Mouse (Mus musculus) yolk sac, embryonic 10.5 days (tissue): ENCODE measurements at regions not wholly inside any gene's neighbourhood (a gene's known extent, or its start where the extent isn't known, plus 50 kb on each side); places are given as distances from the start of the nearest gene placed in this dataset.

Experiments used
- DNase-seq: peaks from one replicate; pipeline ENCODE4 v3.0.0-alpha.2; 2017; ENCODE audit warnings: low spot score

DNA sequence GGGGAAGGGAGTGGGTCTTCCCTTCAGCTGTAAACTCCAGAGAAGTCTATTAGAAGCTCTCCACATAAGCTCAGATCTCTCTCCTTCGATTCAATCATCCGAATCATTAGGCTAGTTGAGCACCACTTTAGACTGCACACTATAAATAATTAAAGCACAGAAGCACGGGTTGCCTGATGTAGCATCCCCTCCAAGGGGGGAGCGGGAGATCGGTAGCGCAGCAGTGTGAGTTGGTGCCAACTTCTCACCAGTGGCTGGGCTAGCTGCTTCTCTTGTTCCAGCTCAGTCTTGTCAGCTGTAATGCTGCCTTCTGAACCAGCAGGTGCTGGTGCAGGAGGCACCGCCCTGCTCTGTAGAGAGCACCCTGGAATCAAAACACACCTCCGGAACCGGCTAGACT lies 78.6 kb downstream of the A830031A19Rik start:
- DNase-seq = no peak

DNA sequence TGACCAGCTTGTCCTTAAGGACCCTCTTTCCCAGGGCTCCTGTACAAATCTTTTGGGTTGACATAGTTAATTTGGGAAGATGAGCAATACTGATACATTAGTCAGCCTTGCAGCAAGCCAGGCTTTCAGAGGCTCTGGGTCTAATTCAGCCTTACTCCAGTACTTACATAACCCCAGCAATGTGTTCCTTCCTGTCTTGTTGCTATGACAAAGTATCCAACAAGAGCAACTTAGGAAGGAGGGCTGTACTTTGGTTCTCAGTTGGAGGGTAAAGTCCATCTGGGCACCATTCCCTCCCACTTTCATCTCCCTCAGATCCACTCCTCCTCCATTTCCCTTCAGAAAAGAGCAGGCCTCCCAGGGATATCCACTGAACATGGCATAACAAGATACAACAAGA lies 80.7 kb downstream of the A830031A19Rik start:
- DNase-seq = no peak

DNA sequence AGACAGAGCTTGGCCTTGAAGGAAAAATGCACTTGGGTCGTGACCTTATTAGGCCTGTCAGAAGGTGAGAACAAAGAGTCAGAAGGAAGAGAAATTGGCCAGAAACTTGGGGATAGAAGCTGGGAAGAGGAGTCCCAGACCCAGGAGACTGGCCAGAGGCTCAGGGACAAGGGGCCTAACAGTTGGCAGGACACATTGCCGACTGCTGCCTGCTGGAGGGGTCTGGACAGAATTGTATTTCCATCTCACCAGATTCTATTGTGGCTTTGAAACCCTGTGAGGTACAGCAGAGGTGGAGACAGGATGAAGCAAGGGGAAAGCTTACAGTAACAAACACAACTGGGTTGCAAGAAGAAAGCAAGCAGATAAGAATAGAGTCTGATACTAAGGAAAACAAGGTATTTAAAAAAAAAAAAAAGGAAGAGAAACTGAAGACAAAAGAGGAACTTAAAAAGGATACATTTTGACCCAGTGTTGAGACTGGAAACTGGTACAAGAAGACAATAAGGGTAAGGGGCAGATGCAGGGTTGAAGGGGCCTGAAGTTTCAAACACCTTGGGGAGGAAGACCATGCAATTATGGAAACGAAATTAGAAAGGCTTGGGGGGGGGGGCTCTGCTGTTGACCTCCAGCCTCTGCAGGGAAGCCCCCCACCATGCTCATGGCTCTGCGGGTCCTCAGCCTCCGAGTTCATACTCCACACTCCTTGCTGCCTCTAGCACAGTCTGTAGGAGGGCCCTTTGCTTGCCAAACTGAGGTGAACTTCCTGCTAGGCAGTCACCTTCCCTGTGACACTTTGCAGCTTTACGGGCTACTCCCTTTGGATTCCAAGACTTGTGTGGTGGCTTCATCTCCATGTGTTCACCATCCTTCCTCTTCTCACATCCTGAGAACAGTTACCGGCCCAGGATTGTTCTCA lies 87.1 kb downstream of the A830031A19Rik start:
- DNase-seq = no peak

DNA sequence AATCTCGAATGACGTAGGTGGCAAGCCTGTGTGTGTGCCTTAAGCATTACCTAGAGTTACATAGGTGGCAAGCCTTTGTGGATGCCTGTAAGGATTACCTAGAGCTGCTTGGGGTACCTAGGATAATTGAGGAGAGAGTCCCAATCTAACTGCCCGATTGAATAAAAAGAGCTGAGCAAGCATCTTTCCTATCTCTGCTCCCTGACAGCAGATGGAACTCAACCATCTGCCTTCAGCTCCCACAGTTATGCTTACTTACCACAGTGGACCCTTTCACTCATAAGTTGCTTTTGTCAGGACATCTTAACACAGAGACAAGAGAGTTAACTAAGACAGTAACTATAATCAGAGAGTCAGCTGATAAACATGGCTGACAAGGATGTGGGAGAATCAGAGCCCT lies 89.6 kb downstream of the A830031A19Rik start:
- DNase-seq = no peak

DNA sequence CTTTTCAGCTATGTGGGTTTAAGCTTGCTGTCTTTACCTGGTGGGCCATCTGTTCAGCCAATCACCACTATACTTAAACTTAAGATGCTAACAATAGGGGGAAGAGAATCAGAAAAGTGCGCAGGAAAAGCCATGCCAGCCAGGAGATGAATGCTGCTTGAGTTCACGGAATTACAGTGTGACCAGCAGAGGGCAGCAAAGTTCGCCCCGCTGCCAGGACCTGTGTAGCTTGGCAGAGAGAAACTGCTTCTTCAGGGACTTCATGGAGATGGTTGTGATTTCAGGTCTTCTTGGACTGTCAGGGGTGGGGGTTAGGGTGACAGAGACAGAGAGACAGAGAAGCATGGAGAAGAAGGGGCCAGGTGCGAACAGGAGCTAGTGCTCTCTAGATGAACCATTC lies 84.3 kb upstream of the Papolg start:
- DNase-seq = peak; percentile 22

DNA sequence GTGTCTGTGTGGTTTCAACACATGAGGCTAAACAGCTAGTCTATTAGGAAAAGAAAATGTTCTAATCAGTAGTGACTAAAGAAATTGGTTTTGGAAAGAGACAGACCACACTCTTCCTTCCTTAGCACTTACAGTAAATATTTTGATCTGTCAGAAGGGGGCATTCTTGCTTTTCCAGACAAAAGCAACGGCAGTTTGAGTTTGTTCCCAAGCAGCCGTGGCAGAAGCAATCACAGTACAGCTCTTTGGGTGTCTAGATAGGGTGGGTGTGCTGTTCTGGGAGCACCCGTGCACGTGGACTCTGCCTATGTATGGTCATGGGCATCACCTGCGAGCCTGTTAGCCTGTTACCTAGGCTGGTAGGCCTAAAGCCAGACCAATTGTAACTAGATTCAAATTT lies 83.2 kb upstream of the Papolg start:
- DNase-seq = no peak

DNA sequence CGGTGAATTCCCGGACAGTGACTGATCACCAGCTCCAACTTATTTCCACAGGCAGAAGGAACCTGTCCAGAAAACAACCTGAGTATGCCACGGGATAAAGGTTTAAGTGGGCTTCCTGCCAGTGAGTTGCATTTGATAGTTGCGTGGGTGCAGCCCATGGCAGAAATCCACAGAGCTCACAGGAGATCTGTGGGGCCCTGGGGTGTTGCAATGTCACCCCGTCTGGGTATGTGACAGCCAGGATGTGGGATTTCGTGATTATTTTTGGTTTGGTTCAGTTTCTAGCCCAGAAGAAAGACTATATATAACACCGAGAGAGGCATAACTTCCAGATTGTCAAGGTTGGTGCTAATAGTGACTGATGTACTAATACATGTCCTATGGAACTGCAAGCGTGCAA lies 82.0 kb upstream of the Papolg start:
- no peak for DNase-seq

DNA sequence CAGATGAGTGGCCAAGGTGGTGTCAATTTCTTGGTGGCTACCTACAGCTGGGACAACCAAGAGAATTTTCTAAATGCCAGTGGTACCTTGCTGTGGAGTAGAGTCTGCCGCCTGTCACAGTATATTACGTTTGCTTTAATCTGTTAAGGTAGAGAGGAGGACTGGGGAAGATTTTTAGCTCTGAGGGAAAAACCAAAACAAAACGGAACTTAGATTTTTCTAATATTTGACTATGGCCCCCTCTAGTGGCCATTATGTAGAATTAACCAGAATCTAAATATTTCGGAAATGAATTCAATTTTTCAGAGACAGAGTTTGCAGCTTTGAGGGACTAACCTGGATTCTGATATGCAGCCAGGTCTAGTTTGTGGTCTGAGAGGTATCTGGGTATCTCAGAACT lies 59.3 kb upstream of the Papolg start:
- DNase-seq = no peak

DNA sequence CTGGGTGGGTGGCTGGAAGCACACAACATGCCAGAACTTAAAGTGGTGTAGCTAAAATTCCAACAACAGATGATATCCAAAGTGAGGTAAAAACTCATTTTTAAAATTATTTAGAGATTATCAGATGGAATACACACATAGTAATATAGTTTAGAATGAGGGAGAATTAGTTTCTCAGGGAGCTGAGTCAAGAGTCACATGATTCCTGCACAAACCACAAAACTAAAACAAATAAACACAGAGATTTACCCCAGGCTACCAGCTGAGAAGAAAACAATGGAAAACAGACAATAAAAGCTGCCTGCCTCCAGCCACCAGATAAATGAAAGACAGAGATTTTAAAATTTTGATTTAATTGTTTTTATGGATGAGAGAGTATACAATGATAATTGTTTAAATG lies 50.9 kb upstream of the Papolg start:
- no peak for DNase-seq
